Mouse (Mus musculus): ENCODE data around the gene Rpl37.

DNA sequence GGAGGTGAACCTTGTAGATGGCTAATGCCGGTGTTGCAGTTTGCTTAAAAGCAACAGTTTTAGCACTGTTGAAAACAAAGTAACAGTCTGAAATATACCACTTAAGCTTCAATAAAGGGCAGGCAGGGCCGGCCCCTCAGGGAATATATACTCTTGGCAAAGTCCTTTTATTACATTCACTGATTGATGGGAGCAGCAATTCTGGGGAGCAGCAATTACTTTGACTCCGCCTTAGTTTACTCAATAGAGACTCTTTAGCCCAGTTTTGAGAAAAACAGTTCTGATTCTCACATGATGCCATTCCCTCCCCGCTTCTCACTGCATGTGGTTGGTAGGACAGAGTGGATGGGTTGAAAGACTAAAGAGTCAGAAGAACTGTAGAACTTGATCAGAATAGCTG lies 32.7 kb downstream of the Rpl37 start:
- no peak for TF ChIP-seq CTCF (IDR thresholded peaks at IDR 0.05; ENCODE audit: borderline replicate concordance, insufficient read depth, low read depth, low read length)
- TF ChIP-seq POLR2A (IDR thresholded peaks at IDR 0.05; ENCODE audit: borderline replicate concordance, insufficient read depth, low read length) = no peak

Data from cerebellum, adult 2 months (tissue).